Mouse (Mus musculus): Measurements from ENCODE around the gene Scgb1b10. TPM values are rescaled to one million over a fixed set of nuclear protein-coding genes. Genes with fewer than 3 reads are reported as not detected.
"Not testable (repeated sequence)": the region's sequence is repeated elsewhere in the genome, so short reads cannot be mapped to it uniquely, and the experiment has no call there.

The Scgb1b10 gene
- not detected in 2 replicates for polyA plus RNA-seq (2012; rRNA removed)
- polyA plus RNA-seq (2014; fragmentation: Nextera tagmentation; extraction: Ambion mirVana): not detected in 2 replicates

- not testable (repeated sequence) for H3K4me3 ChIP-seq (ENCODE audit: insufficient read depth in 1 of 2, low read depth in 2 of 2, low read length in 2 of 2); H3K9me3 ChIP-seq (ENCODE audit: control insufficient read depth, low read length); H3K4me2 ChIP-seq (ENCODE audit: low read depth); H3K27ac ChIP-seq; H3K36me3 ChIP-seq (replicated peaks; ENCODE audit: control insufficient read depth, insufficient read depth, low read depth); DNase-seq (ENCODE audit: low read depth in 3 of 3, low spot score in 3 of 3); H3K27me3 ChIP-seq (ENCODE audit: control insufficient read depth, insufficient read depth, low read length); ATAC-seq (ENCODE audit: insufficient read depth); H3K4me1 ChIP-seq (replicated peaks; ENCODE audit: control insufficient read depth in 2 of 2, insufficient read depth in 2 of 2, low read length in 1 of 2); H3K9ac ChIP-seq (replicated peaks)
These were observed at the start of gene Scgb1b10 for GRCm38 (mm10) chr7:32100553-32100952. Gene Scgb1b10, plus strand, starts transcription at chr7:32100853.

Other genes starting within 250 kb of the Scgb1b10 start
- not detected in 2 replicates for gene Scgb2b11, start 110.3 kb downstream of the Scgb1b10 start, polyA plus RNA-seq (2012; rRNA removed)
- not detected in 2 replicates for gene Scgb2b11, start 110.3 kb downstream of the Scgb1b10 start, polyA plus RNA-seq (2014; fragmentation: Nextera tagmentation; extraction: Ambion mirVana)
- not detected in 2 replicates for gene Scgb1b11, start 122.0 kb downstream of the Scgb1b10 start, polyA plus RNA-seq (2012; rRNA removed)
- not detected in 2 replicates for gene Scgb1b11, start 122.0 kb downstream of the Scgb1b10 start, polyA plus RNA-seq (2014; fragmentation: Nextera tagmentation; extraction: Ambion mirVana)
- gene Scgb2b12, start 226.4 kb downstream of the Scgb1b10 start, polyA plus RNA-seq (2012; rRNA removed): not detected in 2 replicates
- gene Scgb2b12, start 226.4 kb downstream of the Scgb1b10 start, polyA plus RNA-seq (2014; fragmentation: Nextera tagmentation; extraction: Ambion mirVana): not detected in 2 replicates
- gene Scgb1b12, start 233.3 kb downstream of the Scgb1b10 start, polyA plus RNA-seq (2012; rRNA removed): not detected in 2 replicates
- gene Scgb1b12, start 233.3 kb downstream of the Scgb1b10 start, polyA plus RNA-seq (2014; fragmentation: Nextera tagmentation; extraction: Ambion mirVana): not detected in 2 replicates

Measured in liver, embryonic 14.5 days (tissue).